Mouse (Mus musculus): ENCODE data around the gene Psmc1. TPM values are rescaled to one million over a fixed set of nuclear protein-coding genes. Genes with fewer than 3 reads are reported as not detected.
A peak's percentile ranks its signal among the peaks of the same experiment; 100 is the strongest.

Gene Psmc1
- polyA plus RNA-seq, 1 experiment from 2014 or later = 196 TPM

DNA sequence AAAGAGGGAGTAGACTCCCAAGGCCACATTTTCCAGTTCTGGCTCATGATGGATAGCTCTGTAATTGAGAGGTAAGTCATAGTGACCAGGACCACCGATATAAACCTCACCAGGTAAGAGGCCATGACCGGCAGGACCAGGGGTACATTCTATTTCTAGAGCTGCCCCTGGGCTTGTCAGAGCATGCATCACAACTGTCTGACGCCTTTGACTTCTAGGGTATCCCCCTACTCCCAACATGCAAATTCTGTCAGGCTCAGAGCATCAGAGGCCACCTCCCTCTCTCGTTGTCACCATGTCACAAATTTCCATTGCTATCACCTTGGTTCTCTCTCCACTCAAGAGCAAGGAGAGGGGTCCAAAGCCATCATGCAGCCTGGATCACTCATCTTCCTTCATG is 19.2 kb upstream of the Psmc1 start:
- no peaks in the 10 kb centered on the region for H3K4me1 ChIP-seq
- no peak for ATAC-seq (ENCODE audit: extremely low read depth, insufficient number of reproducible peaks, low FRiP score, low TSS enrichment)
- WGBS = 75% methylated on average over 4 of the region's 4 CpGs
- no peaks in the 10 kb centered on the region for H3K9me3 ChIP-seq
- no peak overlapping the region for H3K27ac ChIP-seq (replicated peaks)
- no peak overlapping the region for H3K9ac ChIP-seq
- 0 out of 2 replicates have a peak, but pooled peaks cover 4% of the 10 kb centered on the region for H3K27me3 ChIP-seq (replicated peaks)
- H3K36me3 ChIP-seq = no peaks in the 10 kb centered on the region
- no peak overlapping the region for H3K4me2 ChIP-seq
- no peak overlapping the region for H3K4me3 ChIP-seq

- no peak for ATAC-seq (ENCODE audit: extremely low read depth, insufficient number of reproducible peaks, low FRiP score, low TSS enrichment)
- Histone ChIP-seq H3K9ac (no peak overlapping the region), H3K27ac (replicated peaks) (no peak overlapping the region), H3K36me3 (no peaks in the 10 kb centered on the region), H3K4me2 (no peak overlapping the region), H3K27me3 (replicated peaks) (0 out of 2 replicates have a peak, but pooled peaks cover 4% of the 10 kb centered on the region), H3K4me1 (no peaks in the 10 kb centered on the region), H3K9me3 (no peaks in the 10 kb centered on the region), H3K4me3 (no peak overlapping the region)
- 80% methylated on average over 11 of the region's 11 CpGs for WGBS
Measured at GRCm38 (mm10) chr12:100093046-100093445, 16.9 kb upstream of the Psmc1 start.

GRCm38 (mm10) chr12:100099971-100100706 is 9.8 kb upstream of the Psmc1 start:
- WGBS = 28% methylated on average over 3 of the region's 3 CpGs
- no peak for ATAC-seq (ENCODE audit: extremely low read depth, insufficient number of reproducible peaks, low FRiP score, low TSS enrichment)
- Histone ChIP-seq H3K4me3 (no peak overlapping the region), H3K4me2 (no peak overlapping the region), H3K36me3 (no peaks in the 10 kb centered on the region), H3K9me3 (no peaks in the 10 kb centered on the region), H3K4me1 (peaks cover 10% of the 10 kb centered on the region), H3K27me3 (replicated peaks) (no peaks in the 10 kb centered on the region; the same call in 1 of the 2 replicates), H3K9ac (no peak overlapping the region), H3K27ac (replicated peaks) (no peak overlapping the region)

- peaks cover 10% of the 10 kb centered on the region for H3K4me1 ChIP-seq
- no peak overlapping the region for H3K4me2 ChIP-seq
- H3K27ac ChIP-seq (replicated peaks) = no peak overlapping the region
- ATAC-seq (ENCODE audit: extremely low read depth, insufficient number of reproducible peaks, low FRiP score, low TSS enrichment) = no peak
- H3K4me3 ChIP-seq = no peak overlapping the region
- no peaks in the 10 kb centered on the region; the same call in 1 of the 2 replicates for H3K27me3 ChIP-seq (replicated peaks)
- H3K36me3 ChIP-seq = no peaks in the 10 kb centered on the region
- H3K9ac ChIP-seq = no peak overlapping the region
- WGBS = 48% methylated on average over 3 of the region's 3 CpGs
- H3K9me3 ChIP-seq = no peaks in the 10 kb centered on the region
Measured at GRCm38 (mm10) chr12:100100707-100101030, 9.3 kb upstream of the Psmc1 start.

DNA sequence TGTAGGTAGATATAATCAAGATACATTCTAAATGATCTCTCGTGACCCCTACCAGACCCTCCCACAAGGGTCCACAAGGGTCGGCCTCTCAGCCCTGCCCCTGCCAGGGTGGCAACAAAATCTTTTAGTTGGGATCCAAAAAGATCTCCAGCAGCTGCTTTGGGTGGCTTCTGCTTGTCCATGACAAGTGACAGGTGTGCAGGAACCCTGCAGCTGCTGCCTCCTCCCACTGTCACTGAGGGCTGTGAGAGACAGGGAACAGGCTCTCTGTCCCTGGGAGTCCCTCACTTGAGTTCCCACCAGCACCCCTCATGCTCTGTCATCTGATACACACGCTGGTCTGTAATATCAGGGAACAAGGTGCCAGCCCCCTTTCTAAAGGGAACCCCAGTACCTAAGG is 8.3 kb upstream of the Psmc1 start:
- ATAC-seq (ENCODE audit: extremely low read depth, insufficient number of reproducible peaks, low FRiP score, low TSS enrichment) = no peak
- Histone ChIP-seq H3K9ac (no peak overlapping the region), H3K4me2 (no peak overlapping the region), H3K27ac (replicated peaks) (no peak overlapping the region), H3K9me3 (no peaks in the 10 kb centered on the region), H3K4me1 (peaks cover 10% of the 10 kb centered on the region), H3K4me3 (no peak overlapping the region), H3K36me3 (no peaks in the 10 kb centered on the region), H3K27me3 (replicated peaks) (no peaks in the 10 kb centered on the region; the same call in 1 of the 2 replicates)
- WGBS = 55% methylated on average over 3 of the region's 3 CpGs

DNA sequence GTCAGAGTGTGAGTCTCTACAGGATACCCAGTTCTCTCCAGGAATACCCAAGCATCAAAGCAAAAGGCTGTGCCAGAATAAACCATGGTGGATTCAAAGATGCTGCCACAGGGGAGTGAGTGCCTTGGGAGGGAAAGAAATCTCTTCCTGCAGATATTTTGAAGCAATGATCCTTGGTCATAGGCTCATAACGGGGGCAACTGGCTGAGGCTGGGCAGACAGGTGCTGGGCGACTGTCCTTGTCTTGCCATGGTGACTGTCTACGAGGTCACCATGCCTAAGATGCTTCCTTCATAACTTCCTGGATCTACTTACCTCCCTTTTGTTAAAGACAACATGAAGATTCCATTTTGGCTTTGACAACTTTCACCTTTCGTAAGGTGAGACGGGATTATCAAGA is 5.4 kb upstream of the Psmc1 start:
- peaks cover 3% of the 10 kb centered on the region; the same call in 1 of the 2 replicates for H3K27me3 ChIP-seq (replicated peaks)
- H3K4me3 ChIP-seq = no peak overlapping the region
- no peaks in the 10 kb centered on the region for H3K9me3 ChIP-seq
- H3K4me2 ChIP-seq = no peak overlapping the region
- no peak overlapping the region for H3K9ac ChIP-seq
- WGBS = 79% methylated on average over 5 of the region's 5 CpGs
- H3K36me3 ChIP-seq = no peaks in the 10 kb centered on the region
- peaks cover 12% of the 10 kb centered on the region for H3K4me1 ChIP-seq
- H3K27ac ChIP-seq (replicated peaks) = no peak overlapping the region
- no peak for ATAC-seq (ENCODE audit: extremely low read depth, insufficient number of reproducible peaks, low FRiP score, low TSS enrichment)

DNA sequence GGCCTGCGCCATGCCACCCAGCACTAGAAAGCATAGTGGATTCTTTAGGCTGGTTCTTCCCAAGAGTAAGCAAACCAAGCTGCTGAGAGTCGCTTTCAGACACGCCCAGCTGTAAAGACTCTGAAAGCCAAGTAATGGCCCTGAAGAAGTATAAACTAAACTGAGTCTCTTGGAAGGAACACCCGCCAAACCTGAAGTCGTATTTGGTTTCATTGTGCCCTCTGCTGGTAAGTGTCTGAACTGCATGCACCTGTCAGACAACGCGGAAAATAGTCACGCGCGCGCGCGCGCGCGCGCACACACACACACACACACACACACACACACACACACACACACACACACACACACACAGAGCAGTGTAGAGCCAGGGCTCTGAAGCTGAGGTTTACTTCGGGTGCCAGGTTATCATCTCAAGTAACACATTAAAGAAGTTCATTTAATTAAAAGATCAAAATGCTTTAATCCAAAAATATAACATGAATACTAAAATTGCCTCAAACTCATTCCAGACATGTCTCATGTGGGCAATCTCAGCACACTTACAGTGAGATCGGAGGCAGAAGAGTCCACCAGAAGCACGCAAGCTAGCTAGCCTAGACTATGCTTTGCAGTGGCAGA is 3.6 kb upstream of the Psmc1 start:
- Histone ChIP-seq H3K36me3 (peaks cover under 1% of the 10 kb centered on the region; the same call in 1 of the 2 replicates), H3K27me3 (replicated peaks) (peaks cover 3% of the 10 kb centered on the region; the same call in 1 of the 2 replicates), H3K4me3 (no peak overlapping the region), H3K9me3 (no peaks in the 10 kb centered on the region), H3K4me2 (peak overlapping the region; percentile 51), H3K9ac (0 out of 2 replicates have a peak overlapping the region, but pooled peaks have one; percentile 33), H3K4me1 (peaks cover 12% of the 10 kb centered on the region), H3K27ac (replicated peaks) (no peak overlapping the region)
- WGBS = 28% methylated on average over 8 of the region's 20 CpGs
- no peak for ATAC-seq (ENCODE audit: extremely low read depth, insufficient number of reproducible peaks, low FRiP score, low TSS enrichment)

- peaks cover 11% of the 10 kb centered on the region for H3K36me3 ChIP-seq
- no peak overlapping the region for H3K4me3 ChIP-seq
- no peak overlapping the region for H3K27ac ChIP-seq (replicated peaks)
- no peak overlapping the region for H3K9ac ChIP-seq
- H3K9me3 ChIP-seq = no peaks in the 10 kb centered on the region
- H3K27me3 ChIP-seq (replicated peaks) = peaks cover 3% of the 10 kb centered on the region; the same call in 1 of the 2 replicates
- H3K4me1 ChIP-seq = peaks cover 19% of the 10 kb centered on the region
- H3K4me2 ChIP-seq = no peak overlapping the region
- WGBS = 49% methylated on average over 4 of the region's 4 CpGs
- no peak for ATAC-seq (ENCODE audit: extremely low read depth, insufficient number of reproducible peaks, low FRiP score, low TSS enrichment)
Measured at GRCm38 (mm10) chr12:100107436-100107835, 2.5 kb upstream of the Psmc1 start.

- no peak for ATAC-seq (ENCODE audit: extremely low read depth, insufficient number of reproducible peaks, low FRiP score, low TSS enrichment)
Measured at GRCm38 (mm10) chr12:100115982-100116381, 6.0 kb downstream of the Psmc1 start.

GRCm38 (mm10) chr12:100122921-100123381 is 13.0 kb downstream of the Psmc1 start:
- Histone ChIP-seq H3K4me1 (peaks cover 19% of the 10 kb centered on the region), H3K4me2 (no peak overlapping the region), H3K27ac (replicated peaks) (no peak overlapping the region), H3K4me3 (no peak overlapping the region), H3K9me3 (no peaks in the 10 kb centered on the region), H3K36me3 (peaks cover 90% of the 10 kb centered on the region), H3K9ac (no peak overlapping the region), H3K27me3 (replicated peaks) (no peaks in the 10 kb centered on the region)
- no peak for ATAC-seq (ENCODE audit: extremely low read depth, insufficient number of reproducible peaks, low FRiP score, low TSS enrichment)
- 80% methylated on average over 7 of the region's 7 CpGs for WGBS

More at GRCm38 (mm10) chr12:100115982-100116381, 6.0 kb downstream of the Psmc1 start:
- WGBS = 90% methylated on average over 5 of the region's 5 CpGs
- peaks cover 93% of the 10 kb centered on the region for H3K36me3 ChIP-seq
- no peak overlapping the region for H3K27ac ChIP-seq (replicated peaks)
- no peak overlapping the region for H3K4me3 ChIP-seq
- no peaks in the 10 kb centered on the region for H3K27me3 ChIP-seq (replicated peaks)
- H3K4me2 ChIP-seq = no peak overlapping the region
- H3K4me1 ChIP-seq = peaks cover 11% of the 10 kb centered on the region
- H3K9me3 ChIP-seq = no peaks in the 10 kb centered on the region
- H3K9ac ChIP-seq = no peak overlapping the region

DNA sequence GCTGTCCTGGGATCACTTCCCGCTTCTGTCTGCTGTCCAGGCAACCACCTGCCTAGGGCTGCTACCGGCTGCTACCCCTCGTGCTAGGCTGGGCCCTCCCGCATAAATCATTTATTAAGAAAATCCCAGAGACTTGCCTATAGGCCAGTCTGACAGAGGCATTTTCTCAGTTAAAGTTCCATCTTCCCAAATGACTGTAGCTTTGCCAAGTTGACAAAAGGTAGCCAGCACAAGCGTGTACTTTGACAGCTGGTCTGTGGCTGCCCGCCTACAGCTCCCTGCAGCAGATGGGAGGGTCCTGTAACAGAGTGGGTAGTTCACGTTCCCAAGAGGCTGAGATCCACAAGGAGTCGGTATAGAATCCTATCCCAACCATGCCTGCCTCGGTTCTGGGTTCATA is 13.5 kb downstream of the Psmc1 start:
- WGBS = 85% methylated on average over 9 of the region's 9 CpGs

More for the DNA sequence above, 13.5 kb downstream of the Psmc1 start:
- no peak overlapping the region for H3K4me3 ChIP-seq
- no peak for ATAC-seq (ENCODE audit: extremely low read depth, insufficient number of reproducible peaks, low FRiP score, low TSS enrichment)
- H3K9me3 ChIP-seq = no peaks in the 10 kb centered on the region
- H3K27me3 ChIP-seq (replicated peaks) = no peaks in the 10 kb centered on the region
- no peak overlapping the region for H3K4me2 ChIP-seq
- H3K36me3 ChIP-seq = peaks cover 86% of the 10 kb centered on the region
- H3K9ac ChIP-seq = no peak overlapping the region
- peaks cover 25% of the 10 kb centered on the region for H3K4me1 ChIP-seq
- H3K27ac ChIP-seq (replicated peaks) = no peak overlapping the region

Measured in heart, embryonic 13.5 days (tissue).